Mouse (Mus musculus) neural tube, embryonic 11.5 days (tissue): ENCODE measurements around the gene Ttn. TPM values are rescaled to one million over a fixed set of nuclear protein-coding genes. Genes with fewer than 3 reads are reported as not detected.

Experiments used
- ATAC-seq: fragments of 200-750 bp; cut with Nextera tagmentation; 2 replicates; pipeline ENCODE4 v1.8.0; 2017; ENCODE audit warnings: moderate number of reproducible peaks, mild to moderate bottlenecking, moderate TSS enrichment, moderate library complexity; ENCODE audit not compliant: insufficient read depth, low FRiP score, low TSS enrichment
- DNase-seq: peaks from one replicate; pipeline ENCODE4 v3.0.0-alpha.2; 2015; ENCODE audit warnings: low spot score
- H3K27ac ChIP-seq: fragments of 300-500 bp; sonication (generic); 2 replicates; pipeline ENCODE4 v1.5.1; 2014; ENCODE audit warnings: low read depth, mild to moderate bottlenecking, low read length
- H3K27me3 ChIP-seq: fragments of 300-500 bp; sonication (generic); 2 replicates; pipeline ENCODE4 v1.6.1; 2014; ENCODE audit warnings: mild to moderate bottlenecking, low read length, mixed read lengths; ENCODE audit not compliant: control insufficient read depth, insufficient read depth
- H3K36me3 ChIP-seq: fragments of 300-500 bp; sonication (generic); 2 replicates; pipeline ENCODE4 v1.6.1; 2014; ENCODE audit warnings: mild to moderate bottlenecking, low read length, moderate library complexity, mixed read lengths; ENCODE audit not compliant: control insufficient read depth, insufficient read depth
- H3K4me1 ChIP-seq: fragments of 300-500 bp; sonication (generic); 2 replicates; pipeline ENCODE4 v1.6.1; 2014; ENCODE audit warnings: low read length, mixed read lengths; ENCODE audit not compliant: control insufficient read depth, insufficient read depth
- H3K4me2 ChIP-seq: fragments of 300-500 bp; sonication (generic); 2 replicates; pipeline ENCODE4 v1.6.1; 2014; ENCODE audit warnings: low read depth, mild to moderate bottlenecking, moderate library complexity
- H3K4me3 ChIP-seq: fragments of 300-500 bp; sonication (generic); 2 replicates; pipeline ENCODE4 v1.5.1; 2014; ENCODE audit warnings: low read depth, low read length
- H3K9ac ChIP-seq: fragments of 300-500 bp; sonication (generic); 2 replicates; pipeline ENCODE4 v1.6.1; 2014; ENCODE audit warnings: mild to moderate bottlenecking, low read length
- H3K9me3 ChIP-seq: fragments of 300-500 bp; sonication (generic); 2 replicates; pipeline ENCODE4 v1.6.1; 2016; ENCODE audit warnings: low read length; ENCODE audit not compliant: control insufficient read depth
- WGBS: fragments of 180-500 bp; shearing (Covaris S2); extraction: QIAGEN DNeasy Blood & Tissue Kit; methylation state at CpG from one replicate; pipeline ENCODE4 v1.1.7; 2014; 5-methylcytosine and 5-hydroxymethylcytosine counted together
- polyA plus RNA-seq: library from polyadenylated mRNA; unstranded; fragments of >200 nt; fragmentation: Nextera tagmentation; extraction: Ambion mirVana; gene quantifications from 2 replicates; pipeline ENCODE4 v1.2.1, GENCODE M21; 2014

Gene Ttn
- polyA plus RNA-seq, 1 experiment from 2014 or later = 14.6 TPM

GRCm38 (mm10) chr2:76702188-76702587, 280.2 kb downstream of the Ttn start:
- H3K4me2 ChIP-seq = no peak overlapping the region
- no peaks in the 10 kb centered on the region for H3K4me1 ChIP-seq
- no peaks in the 10 kb centered on the region for H3K36me3 ChIP-seq
- H3K27me3 ChIP-seq = no peaks in the 10 kb centered on the region
- WGBS = 93% methylated on average over 3 of the region's 3 CpGs
- DNase-seq (no peak), ATAC-seq (no peak)
- no peak overlapping the region for H3K27ac ChIP-seq
- H3K9ac ChIP-seq = no peak overlapping the region
- no peaks in the 10 kb centered on the region for H3K9me3 ChIP-seq
- no peak overlapping the region for H3K4me3 ChIP-seq

GRCm38 (mm10) chr2:76695290-76695689, 287.1 kb downstream of the Ttn start:
- 89% methylated on average over 6 of the region's 6 CpGs for WGBS
- Histone ChIP-seq H3K4me2 (no peak overlapping the region), H3K27me3 (no peaks in the 10 kb centered on the region), H3K4me1 (no peaks in the 10 kb centered on the region), H3K27ac (no peak overlapping the region), H3K4me3 (no peak overlapping the region), H3K9me3 (no peaks in the 10 kb centered on the region), H3K9ac (no peak overlapping the region), H3K36me3 (peaks cover 2% of the 10 kb centered on the region; the same call in 1 of the 2 replicates)
- DNase-seq (no peak), ATAC-seq (no peak)

- DNase-seq = no peak
- no peak overlapping the region for H3K9ac ChIP-seq
- no peaks in the 10 kb centered on the region for H3K9me3 ChIP-seq
- WGBS = 81% methylated on average over 5 of the region's 5 CpGs
- H3K36me3 ChIP-seq = peaks cover 2% of the 10 kb centered on the region; the same call in 1 of the 2 replicates
- H3K4me3 ChIP-seq = no peak overlapping the region
- no peaks in the 10 kb centered on the region for H3K27me3 ChIP-seq
- ATAC-seq = no peak
- H3K27ac ChIP-seq = no peak overlapping the region
- H3K4me2 ChIP-seq = no peak overlapping the region
- H3K4me1 ChIP-seq = no peaks in the 10 kb centered on the region
These were observed 288.6 kb downstream of the Ttn start for GRCm38 (mm10) chr2:76693765-76694164.

GRCm38 (mm10) chr2:76690436-76691204, 291.7 kb downstream of the Ttn start:
- H3K9me3 ChIP-seq = no peaks in the 10 kb centered on the region
- no peaks in the 10 kb centered on the region for H3K27me3 ChIP-seq
- ATAC-seq = no peak
- H3K27ac ChIP-seq = no peak overlapping the region
- H3K4me3 ChIP-seq = no peak overlapping the region
- peaks cover 2% of the 10 kb centered on the region for H3K36me3 ChIP-seq
- no peaks in the 10 kb centered on the region for H3K4me1 ChIP-seq
- no peak overlapping the region for H3K9ac ChIP-seq
- DNase-seq = no peak
- 93% methylated on average over 12 of the region's 12 CpGs for WGBS
- no peak overlapping the region for H3K4me2 ChIP-seq

GRCm38 (mm10) chr2:76688162-76688561, 294.2 kb downstream of the Ttn start:
- Histone ChIP-seq H3K36me3 (no peaks in the 10 kb centered on the region; the same call in 1 of the 2 replicates), H3K27me3 (no peaks in the 10 kb centered on the region), H3K27ac (no peak overlapping the region), H3K9ac (no peak overlapping the region), H3K4me2 (no peak overlapping the region), H3K4me1 (no peaks in the 10 kb centered on the region), H3K9me3 (no peaks in the 10 kb centered on the region), H3K4me3 (no peak overlapping the region)
- 55% methylated on average over 7 of the region's 7 CpGs for WGBS
- DNase-seq (no peak), ATAC-seq (no peak)

GRCm38 (mm10) chr2:76687608-76688007, 294.7 kb downstream of the Ttn start:
- DNase-seq = no peak
- Histone ChIP-seq H3K4me2 (no peak overlapping the region), H3K27me3 (no peaks in the 10 kb centered on the region), H3K36me3 (no peaks in the 10 kb centered on the region; the same call in 1 of the 2 replicates), H3K4me3 (no peak overlapping the region), H3K9ac (no peak overlapping the region), H3K4me1 (no peaks in the 10 kb centered on the region), H3K27ac (no peak overlapping the region), H3K9me3 (no peaks in the 10 kb centered on the region)
- ATAC-seq = no peak
- 69% methylated on average over 3 of the region's 3 CpGs for WGBS

GRCm38 (mm10) chr2:76686986-76687385, 295.4 kb downstream of the Ttn start:
- Histone ChIP-seq H3K4me1 (no peaks in the 10 kb centered on the region), H3K27me3 (no peaks in the 10 kb centered on the region), H3K9ac (no peak overlapping the region), H3K9me3 (no peaks in the 10 kb centered on the region), H3K4me3 (no peak overlapping the region), H3K4me2 (no peak overlapping the region), H3K36me3 (no peaks in the 10 kb centered on the region; the same call in 1 of the 2 replicates), H3K27ac (no peak overlapping the region)
- DNase-seq (no peak), ATAC-seq (no peak)
- WGBS = 88% methylated on average over 3 of the region's 3 CpGs

- Histone ChIP-seq H3K27me3 (no peaks in the 10 kb centered on the region), H3K27ac (no peak overlapping the region), H3K9ac (no peak overlapping the region), H3K4me3 (no peak overlapping the region), H3K36me3 (no peaks in the 10 kb centered on the region; the same call in 1 of the 2 replicates), H3K4me1 (no peaks in the 10 kb centered on the region), H3K9me3 (no peaks in the 10 kb centered on the region), H3K4me2 (no peak overlapping the region)
- ATAC-seq (no peak), DNase-seq (no peak)
- WGBS = 86% methylated on average over 8 of the region's 8 CpGs
These were observed 300.0 kb downstream of the Ttn start for GRCm38 (mm10) chr2:76682301-76682700.
